Mouse (Mus musculus): ENCODE measurements around the gene Gm49396. TPM values are rescaled to one million over a fixed set of nuclear protein-coding genes. Genes with fewer than 3 reads are reported as not detected.
A peak's percentile ranks its signal among the peaks of the same experiment; 100 is the strongest.

Gene Gm49396
- polyA plus RNA-seq, 1 experiment from 2014 or later, result 4.5 TPM

DNA sequence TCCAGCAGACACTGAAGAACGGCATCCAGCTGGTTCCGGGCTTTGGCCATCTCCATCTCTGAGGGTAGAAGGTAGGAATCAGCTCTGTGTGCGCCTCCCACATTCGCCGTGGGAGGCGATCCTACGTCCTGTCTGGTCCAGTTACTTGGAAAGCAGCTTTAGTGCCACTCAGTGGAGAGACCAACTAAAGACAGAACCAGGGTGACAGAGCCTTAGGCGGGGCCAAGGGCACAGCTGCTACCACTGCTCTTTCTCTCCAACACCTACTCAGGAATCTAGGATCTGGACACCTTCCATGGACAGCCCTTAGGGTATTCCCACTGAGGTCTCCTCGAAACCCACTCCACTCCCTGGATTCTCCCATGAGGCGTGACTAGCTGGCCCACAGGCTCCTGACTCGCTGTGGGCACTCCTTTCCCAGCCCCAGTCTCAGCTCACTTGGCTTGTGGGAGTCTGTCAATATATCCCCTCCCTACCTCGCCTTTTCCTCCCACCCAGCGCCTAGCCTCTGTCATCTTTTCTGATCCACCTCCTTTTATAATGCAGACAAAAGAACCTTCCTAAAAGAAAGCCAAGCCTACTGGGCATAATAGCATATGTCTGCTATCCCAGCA is 5.1 kb upstream of the Gm49396 start:
- H3K9ac ChIP-seq (replicated peaks; ENCODE audit: low read depth), result no peak overlapping the region
- no peaks in the 10 kb centered on the region for H3K27me3 ChIP-seq (replicated peaks; ENCODE audit: insufficient read depth, low read length)
- H3K4me3 ChIP-seq (ENCODE audit: low read depth, low read length), result no peak overlapping the region
- H3K36me3 ChIP-seq (ENCODE audit: insufficient read depth, low read length), result peaks cover 14% of the 10 kb centered on the region; the same call in 1 of the 2 replicates
- H3K4me1 ChIP-seq (ENCODE audit: insufficient read depth, low read depth, low read length), result peaks cover 19% of the 10 kb centered on the region; the same call in 1 of the 2 replicates
- H3K9me3 ChIP-seq (ENCODE audit: low read length), result no peaks in the 10 kb centered on the region
- no peak overlapping the region for H3K27ac ChIP-seq (ENCODE audit: low read length)
- no peak for TF ChIP-seq EP300 (IDR thresholded peaks at IDR 0.05)
- no peak for TF ChIP-seq CTCF (IDR thresholded peaks at IDR 0.05)
- H3K4me2 ChIP-seq (replicated peaks; ENCODE audit: low read depth, low read length), result no peak overlapping the region
- DNase-seq (ENCODE audit: low spot score) (no peak), ATAC-seq (no peak)
- WGBS, result 89% methylated on average over 13 of the region's 13 CpGs

DNA sequence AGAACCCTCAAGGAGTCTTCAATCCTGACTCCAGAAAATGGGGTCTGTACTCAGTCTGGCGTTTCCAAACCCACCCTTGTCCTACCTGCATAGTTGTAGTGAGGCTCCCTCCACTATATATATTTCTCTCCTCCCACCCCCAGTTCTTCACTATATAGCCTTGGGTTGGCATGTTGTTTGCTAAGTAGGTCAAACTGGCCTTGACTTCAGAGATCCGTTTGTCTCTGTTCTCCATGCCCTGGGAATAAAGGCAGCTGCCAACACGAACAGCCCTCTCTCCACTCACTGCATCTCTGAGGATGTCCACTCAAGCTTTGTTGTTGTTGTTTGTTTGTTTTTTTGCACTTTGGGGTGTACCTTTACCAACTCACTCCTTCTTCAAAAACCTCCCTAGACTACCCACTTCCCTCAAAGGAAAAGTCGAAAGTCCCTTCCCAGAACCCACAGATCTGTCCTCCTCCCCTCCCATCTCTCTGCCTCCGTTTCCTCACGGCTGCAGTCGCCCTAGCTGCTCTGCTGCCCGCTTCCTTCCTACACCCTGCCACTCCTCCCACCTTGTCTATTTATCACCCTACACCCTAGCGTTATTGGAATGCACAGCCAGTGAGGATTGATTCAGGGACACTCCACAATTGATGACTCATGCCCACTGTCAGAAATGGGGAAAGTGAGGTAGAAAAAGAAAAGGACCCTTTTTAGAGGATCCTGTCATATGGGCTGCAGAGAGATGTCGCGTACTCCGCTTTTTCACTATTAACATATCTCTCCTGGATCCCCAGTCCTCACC is 4.3 kb upstream of the Gm49396 start:
- WGBS, result 9% methylated on average over 12 of the region's 12 CpGs
- peak overlapping the region; percentile 57 for H3K27ac ChIP-seq (ENCODE audit: low read length)
- peak overlapping the region; percentile 64 for H3K4me2 ChIP-seq (replicated peaks; ENCODE audit: low read depth, low read length)
- peaks cover 14% of the 10 kb centered on the region; the same call in 1 of the 2 replicates for H3K36me3 ChIP-seq (ENCODE audit: insufficient read depth, low read length)
- peak overlapping the region; percentile 55 for H3K9ac ChIP-seq (replicated peaks; ENCODE audit: low read depth)
- H3K27me3 ChIP-seq (replicated peaks; ENCODE audit: insufficient read depth, low read length), result no peaks in the 10 kb centered on the region
- ATAC-seq, result no peak
- DNase-seq (ENCODE audit: low spot score), result peak; percentile 31
- no peaks in the 10 kb centered on the region for H3K9me3 ChIP-seq (ENCODE audit: low read length)
- peaks cover 12% of the 10 kb centered on the region; the same call in 1 of the 2 replicates for H3K4me1 ChIP-seq (ENCODE audit: insufficient read depth, low read depth, low read length)
- peak overlapping the region; percentile 49 for H3K4me3 ChIP-seq (ENCODE audit: low read depth, low read length)
- TF ChIP-seq EP300 (IDR thresholded peaks at IDR 0.05) (no peak), CTCF (IDR thresholded peaks at IDR 0.05) (no peak)

DNA sequence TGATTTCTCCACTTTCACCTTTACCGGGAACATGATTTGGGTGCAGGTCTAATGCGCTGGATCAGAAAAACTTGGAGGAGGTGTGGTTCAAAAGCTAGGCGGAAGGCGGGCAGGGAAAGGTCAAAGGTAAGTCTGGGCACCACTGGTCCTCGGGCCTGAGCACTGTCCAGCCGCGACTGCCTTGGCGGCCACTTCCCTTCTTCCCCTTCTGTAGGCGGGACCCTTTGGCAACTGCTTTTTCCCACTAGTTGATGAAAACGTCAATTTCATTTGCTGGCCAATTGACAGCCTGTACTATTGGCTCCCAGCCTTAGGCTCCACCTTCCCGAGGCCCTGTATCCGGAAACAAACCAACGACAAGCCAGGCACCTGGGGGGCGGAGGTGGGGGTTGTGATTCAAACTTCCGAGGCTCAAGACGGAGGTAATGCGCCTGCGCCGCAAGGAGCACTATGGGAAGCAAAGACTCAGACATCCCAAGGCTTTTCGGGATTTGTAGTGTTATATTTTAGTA is 3.6 kb upstream of the Gm49396 start, which contains the start of gene Lin37:
Gene Lin37, minus strand, starts transcription at position 396 of the 512 bp plus-strand sequence.
- WGBS, result 1% methylated on average over 20 of the region's 20 CpGs
- no peak for TF ChIP-seq EP300 (IDR thresholded peaks at IDR 0.05)
- TF ChIP-seq CTCF (IDR thresholded peaks at IDR 0.05), result no peak
- peak; percentile 89 for ATAC-seq

DNA sequence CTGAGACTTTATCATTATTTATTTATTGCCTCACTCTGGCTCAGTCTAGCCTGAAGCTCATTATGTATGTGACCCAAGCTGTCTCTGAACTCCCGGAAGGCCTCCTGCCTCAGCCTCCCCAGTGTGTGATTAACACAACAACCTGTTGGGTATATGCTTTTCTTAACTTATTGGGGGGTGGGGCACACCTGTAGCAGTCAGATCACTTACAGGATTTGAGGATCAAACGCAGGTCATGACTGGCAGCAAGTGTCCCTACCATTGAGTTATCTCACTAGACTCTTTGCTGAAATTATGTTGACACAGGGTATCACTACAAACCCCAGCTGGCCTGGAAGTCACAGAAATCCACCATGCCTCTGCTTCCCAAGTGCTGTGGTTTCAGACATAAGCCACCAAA is 2.8 kb upstream of the Gm49396 start:
- Histone ChIP-seq H3K27ac (ENCODE audit: low read length) (no peak overlapping the region), H3K4me3 (ENCODE audit: low read depth, low read length) (no peak overlapping the region)

More for the DNA sequence above, 3.6 kb upstream of the Gm49396 start, which contains the start of gene Lin37:
- no peaks in the 10 kb centered on the region for H3K27me3 ChIP-seq (replicated peaks; ENCODE audit: insufficient read depth, low read length)
- peak within 1 kb of the TSS; percentile 49 for H3K4me3 ChIP-seq (ENCODE audit: low read depth, low read length)
- peak within 1 kb of the TSS; percentile 55 for H3K9ac ChIP-seq (replicated peaks; ENCODE audit: low read depth)
- DNase-seq (ENCODE audit: low spot score), result peak; percentile 99
- H3K4me1 ChIP-seq (ENCODE audit: insufficient read depth, low read depth, low read length), result peaks cover 12% of the 10 kb centered on the region; the same call in 1 of the 2 replicates
- H3K36me3 ChIP-seq (ENCODE audit: insufficient read depth, low read length), result peaks cover 14% of the 10 kb centered on the region; the same call in 1 of the 2 replicates
- no peaks in the 10 kb centered on the region for H3K9me3 ChIP-seq (ENCODE audit: low read length)
- peak within 1 kb of the TSS; percentile 64 for H3K4me2 ChIP-seq (replicated peaks; ENCODE audit: low read depth, low read length)
- H3K27ac ChIP-seq (ENCODE audit: low read length), result peak within 1 kb of the TSS; percentile 57

DNA sequence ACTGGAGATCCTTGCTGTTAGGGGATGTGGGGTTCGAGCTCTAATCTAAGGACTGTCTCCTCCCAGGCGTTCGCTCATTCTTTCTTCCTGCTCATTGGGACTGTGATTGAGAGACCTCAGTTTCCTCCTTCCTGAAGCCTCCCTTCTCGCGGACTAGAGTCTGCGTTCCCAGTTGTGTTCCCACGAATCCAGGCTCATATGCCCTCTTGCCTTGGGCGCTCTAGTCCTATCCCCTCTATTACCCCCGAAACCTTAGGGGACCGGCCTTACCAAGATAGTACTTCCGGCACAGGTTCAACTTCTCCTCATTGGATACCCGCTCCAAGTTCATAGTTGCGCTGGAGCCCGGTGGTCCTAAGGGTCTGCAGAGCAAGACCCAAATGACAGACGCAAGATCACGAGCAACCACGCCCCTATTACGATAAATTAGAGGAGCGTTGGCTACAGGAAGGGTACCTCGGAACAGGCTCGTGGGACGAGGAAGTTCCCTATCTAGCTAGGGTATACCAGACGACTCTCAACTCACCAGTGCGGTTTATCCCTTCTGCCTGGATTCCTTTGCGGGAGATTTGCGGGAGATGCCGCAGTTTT is 523 bp upstream of the Gm49396 start:
- peaks cover 12% of the 10 kb centered on the region; the same call in 1 of the 2 replicates for H3K4me1 ChIP-seq (ENCODE audit: insufficient read depth, low read depth, low read length)
- H3K36me3 ChIP-seq (ENCODE audit: insufficient read depth, low read length), result peaks cover 5% of the 10 kb centered on the region; the same call in 1 of the 2 replicates
- H3K4me3 ChIP-seq (ENCODE audit: low read depth, low read length), result peak overlapping the region; percentile 81
- H3K27ac ChIP-seq (ENCODE audit: low read length), result peak overlapping the region; percentile 68
- DNase-seq (ENCODE audit: low spot score), result peak; percentile 36
- H3K9ac ChIP-seq (replicated peaks; ENCODE audit: low read depth), result peak overlapping the region; percentile 73
- no peaks in the 10 kb centered on the region for H3K27me3 ChIP-seq (replicated peaks; ENCODE audit: insufficient read depth, low read length)
- WGBS, result under 1% methylated on average over 27 of the region's 27 CpGs
- H3K9me3 ChIP-seq (ENCODE audit: low read length), result no peaks in the 10 kb centered on the region
- no peak for ATAC-seq
- TF ChIP-seq EP300 (IDR thresholded peaks at IDR 0.05), result no peak
- TF ChIP-seq CTCF (IDR thresholded peaks at IDR 0.05), result no peak
- peak overlapping the region; percentile 72 for H3K4me2 ChIP-seq (replicated peaks; ENCODE audit: low read depth, low read length)

More for the DNA sequence above, 2.8 kb upstream of the Gm49396 start:
- Histone ChIP-seq H3K9ac (replicated peaks; ENCODE audit: low read depth) (no peak overlapping the region), H3K36me3 (ENCODE audit: insufficient read depth, low read length) (peaks cover 15% of the 10 kb centered on the region), H3K27me3 (replicated peaks; ENCODE audit: insufficient read depth, low read length) (no peaks in the 10 kb centered on the region), H3K9me3 (ENCODE audit: low read length) (no peaks in the 10 kb centered on the region), H3K4me2 (replicated peaks; ENCODE audit: low read depth, low read length) (no peak overlapping the region; the same call in 1 of the 2 replicates), H3K4me1 (ENCODE audit: insufficient read depth, low read depth, low read length) (peaks cover 12% of the 10 kb centered on the region; the same call in 1 of the 2 replicates)
- DNase-seq (ENCODE audit: low spot score), result peak; percentile 15
- ATAC-seq, result no peak
- WGBS, result 61% methylated on average over 2 of the region's 2 CpGs
- no peak for TF ChIP-seq EP300 (IDR thresholded peaks at IDR 0.05)
- TF ChIP-seq CTCF (IDR thresholded peaks at IDR 0.05), result no peak
